Mouse (Mus musculus) cerebellum, postnatal 25 days (tissue): ENCODE measurements at regions not wholly inside any gene's neighbourhood (a gene's known extent, or its start where the extent isn't known, plus 50 kb on each side); places are given as distances from the start of the nearest gene placed in this dataset.
A peak's percentile ranks its signal among the peaks of the same experiment; 100 is the strongest.

ENCODE experiments used
- DNase-seq, 2 experiments: peaks; one replicate each; pipeline ENCODE4 v3.0.0; 2021; ENCODE audit warnings: mixed read lengths in 2 of 2

GRCm38 (mm10) chrX:105583386-105583785, 83.8 kb downstream of the Cypt2 start:
- peak; percentile 76 to 81 for DNase-seq
